Mouse (Mus musculus) embryonic facial prominence, embryonic 12.5 days (tissue): Measurements from ENCODE around the gene Ptges2. TPM values are rescaled to one million over a fixed set of nuclear protein-coding genes. Genes with fewer than 3 reads are reported as not detected.

Experiments used
- ATAC-seq: fragments of 200-750 bp; cut with Nextera tagmentation; 2 replicates; pipeline ENCODE4 v1.8.0; 2017; ENCODE audit not compliant: insufficient number of reproducible peaks, insufficient read depth, low FRiP score, low TSS enrichment
- H3K27ac ChIP-seq: fragments of 300-500 bp; sonication (generic); 2 replicates; pipeline ENCODE4 v1.5.1; 2016; ENCODE audit warnings: mild to moderate bottlenecking
- H3K27me3 ChIP-seq: fragments of 300-500 bp; sonication (generic); 2 replicates; pipeline ENCODE4 v1.6.1; 2016; ENCODE audit warnings: mild to moderate bottlenecking, moderate library complexity
- H3K36me3 ChIP-seq: fragments of 300-500 bp; sonication (generic); 2 replicates; pipeline ENCODE4 v1.6.1; 2016; ENCODE audit warnings: mild to moderate bottlenecking
- H3K4me1 ChIP-seq: fragments of 300-500 bp; sonication (generic); 2 replicates; pipeline ENCODE4 v1.6.1; 2016
- H3K4me2 ChIP-seq: fragments of 300-500 bp; sonication (generic); replicated peaks from 2 replicates; pipeline ENCODE4 v1.6.1; 2016; ENCODE audit warnings: mild to moderate bottlenecking, moderate library complexity
- H3K4me3 ChIP-seq: fragments of 300-500 bp; sonication (generic); 2 replicates; pipeline ENCODE4 v1.5.1; 2016; ENCODE audit warnings: mild to moderate bottlenecking
- H3K9ac ChIP-seq: fragments of 300-500 bp; sonication (generic); 2 replicates; pipeline ENCODE4 v1.6.1; 2016; ENCODE audit warnings: mild to moderate bottlenecking, moderate library complexity
- H3K9me3 ChIP-seq: fragments of 300-500 bp; sonication (generic); 2 replicates; pipeline ENCODE4 v1.6.1; 2016; ENCODE audit warnings: mild to moderate bottlenecking, moderate library complexity
- WGBS: fragments of 180-500 bp; shearing (Covaris S2); methylation state at CpG from one replicate; pipeline ENCODE4 v1.1.7; 2016; 5-methylcytosine and 5-hydroxymethylcytosine counted together
- polyA plus RNA-seq: library from polyadenylated mRNA; unstranded; fragments of >200 nt; fragmentation: Nextera tagmentation; extraction: Ambion mirVana; gene quantifications from 2 replicates; pipeline ENCODE4 v1.2.1, GENCODE M21; 2016

Gene Ptges2
- polyA plus RNA-seq, 1 experiment from 2014 or later = 36.1 TPM

GRCm38 (mm10) chr2:32396695-32397094, 999 bp downstream of the Ptges2 start:
- WGBS = under 1% methylated on average over 15 of the region's 15 CpGs
- H3K4me2 ChIP-seq = peak overlapping the region; percentile 74
- H3K36me3 ChIP-seq = peaks cover 26% of the 10 kb centered on the region
- H3K9ac ChIP-seq = peak overlapping the region; percentile 85
- no peak for ATAC-seq
- no peaks in the 10 kb centered on the region for H3K27me3 ChIP-seq
- peaks cover 11% of the 10 kb centered on the region for H3K4me1 ChIP-seq
- H3K4me3 ChIP-seq = peak overlapping the region; percentile 95
- H3K27ac ChIP-seq = peak overlapping the region; percentile 86; the same call in 1 of the 2 replicates
- H3K9me3 ChIP-seq = no peaks in the 10 kb centered on the region

- H3K4me2 ChIP-seq = no peak overlapping the region
- no peaks in the 10 kb centered on the region for H3K27me3 ChIP-seq
- no peaks in the 10 kb centered on the region for H3K9me3 ChIP-seq
- H3K36me3 ChIP-seq = peaks cover 33% of the 10 kb centered on the region
- H3K4me3 ChIP-seq = no peak overlapping the region
- H3K9ac ChIP-seq = no peak overlapping the region
- 15% methylated on average over 2 of the region's 2 CpGs for WGBS
- no peak overlapping the region for H3K27ac ChIP-seq
- peaks cover 12% of the 10 kb centered on the region for H3K4me1 ChIP-seq
- ATAC-seq = no peak
Observed at GRCm38 (mm10) chr2:32404663-32405062, 9.0 kb downstream of the Ptges2 start.

DNA sequence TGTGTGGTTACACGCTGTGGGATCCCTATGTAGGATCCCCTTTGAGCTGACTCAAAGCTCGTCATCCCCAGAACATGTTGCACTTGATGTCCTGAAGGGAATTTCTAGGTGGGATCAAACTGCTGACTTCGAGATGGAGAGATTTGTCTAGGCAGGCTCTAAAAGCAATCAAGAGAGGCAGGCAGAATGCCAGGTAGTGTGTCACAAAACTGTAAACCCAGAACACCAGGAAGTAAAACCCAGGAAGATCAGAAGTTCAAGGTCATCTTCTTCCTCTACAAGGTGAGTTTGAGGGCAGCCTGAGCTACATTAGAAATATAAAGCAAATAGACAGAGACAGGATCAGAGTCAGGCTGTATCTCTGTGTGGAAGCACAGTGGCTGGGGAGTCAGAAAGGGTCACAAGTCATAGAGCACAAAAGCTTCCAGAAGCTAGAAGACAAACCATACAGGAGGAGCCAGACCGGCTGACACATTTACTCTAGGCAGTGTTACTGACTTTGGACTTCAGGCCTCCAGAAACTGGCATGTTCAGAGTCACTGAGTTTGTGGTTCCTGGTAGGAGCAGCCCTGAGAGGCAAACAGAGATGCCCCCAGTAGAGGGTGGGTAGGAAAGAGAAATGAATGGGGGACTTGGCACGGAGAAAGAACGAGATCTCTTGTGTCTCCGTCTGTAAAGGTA, 11.6 kb downstream of the Ptges2 start:
- Histone ChIP-seq H3K4me1 (peaks cover 16% of the 10 kb centered on the region), H3K4me3 (no peak overlapping the region), H3K9ac (no peak overlapping the region), H3K36me3 (peaks cover 8% of the 10 kb centered on the region), H3K9me3 (no peaks in the 10 kb centered on the region), H3K27ac (peak overlapping the region; percentile 41; the same call in 1 of the 2 replicates), H3K27me3 (no peaks in the 10 kb centered on the region), H3K4me2 (no peak overlapping the region)
- no peak for ATAC-seq
- WGBS = 78% methylated on average over 7 of the region's 7 CpGs

- Histone ChIP-seq H3K4me3 (no peak overlapping the region), H3K27ac (peak overlapping the region; percentile 86), H3K9me3 (no peaks in the 10 kb centered on the region), H3K27me3 (no peaks in the 10 kb centered on the region), H3K9ac (peak overlapping the region; percentile 21), H3K4me2 (0 out of 2 replicates have a peak overlapping the region, but pooled peaks have one; percentile 6), H3K36me3 (0 out of 2 replicates have a peak, but pooled peaks cover 2% of the 10 kb centered on the region), H3K4me1 (peaks cover 16% of the 10 kb centered on the region)
- ATAC-seq = 0 out of 2 replicates have a peak, but pooled peaks have one; percentile 19
- WGBS = 30% methylated on average over 25 of the region's 25 CpGs
Observed at GRCm38 (mm10) chr2:32408429-32409424, 13.0 kb downstream of the Ptges2 start.

GRCm38 (mm10) chr2:32411407-32411806, 15.7 kb downstream of the Ptges2 start:
- H3K4me2 ChIP-seq = no peak overlapping the region
- H3K36me3 ChIP-seq = peaks cover 29% of the 10 kb centered on the region
- H3K9me3 ChIP-seq = no peaks in the 10 kb centered on the region
- ATAC-seq = no peak
- H3K27ac ChIP-seq = no peak overlapping the region
- H3K9ac ChIP-seq = no peak overlapping the region
- 85% methylated on average over 7 of the region's 7 CpGs for WGBS
- H3K4me3 ChIP-seq = no peak overlapping the region
- no peaks in the 10 kb centered on the region for H3K27me3 ChIP-seq
- peaks cover 16% of the 10 kb centered on the region for H3K4me1 ChIP-seq

- Histone ChIP-seq H3K4me1 (peaks cover 16% of the 10 kb centered on the region), H3K4me3 (no peak overlapping the region), H3K36me3 (peaks cover 43% of the 10 kb centered on the region), H3K4me2 (no peak overlapping the region), H3K27me3 (no peaks in the 10 kb centered on the region), H3K9ac (no peak overlapping the region), H3K27ac (no peak overlapping the region), H3K9me3 (no peaks in the 10 kb centered on the region)
- WGBS = 84% methylated on average over 6 of the region's 6 CpGs
- ATAC-seq = no peak
Observed at GRCm38 (mm10) chr2:32412742-32413531, 17.2 kb downstream of the Ptges2 start.

DNA sequence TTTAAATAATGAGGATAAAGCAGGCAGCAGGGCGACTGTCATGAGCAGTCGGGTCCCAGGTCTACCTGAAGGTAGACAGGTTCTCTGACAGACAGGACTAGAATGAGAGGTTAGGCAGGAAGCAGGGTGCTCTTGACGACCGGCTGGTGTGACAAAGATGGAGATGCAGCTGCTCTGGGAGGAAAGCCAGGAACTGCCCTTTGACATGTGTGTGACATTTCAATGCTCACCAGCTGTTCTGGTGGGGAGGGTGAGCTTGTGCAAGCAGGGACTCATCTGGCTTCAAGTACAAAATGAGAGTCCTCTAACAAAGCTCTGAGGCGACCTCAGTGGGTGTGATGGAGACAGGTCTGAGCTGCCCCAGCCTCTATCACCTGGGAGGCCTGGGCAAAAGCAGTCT, 18.2 kb downstream of the Ptges2 start:
- Histone ChIP-seq H3K9me3 (no peaks in the 10 kb centered on the region), H3K9ac (no peak overlapping the region), H3K27me3 (no peaks in the 10 kb centered on the region), H3K27ac (no peak overlapping the region), H3K4me1 (peaks cover 12% of the 10 kb centered on the region), H3K4me3 (no peak overlapping the region), H3K4me2 (no peak overlapping the region), H3K36me3 (peaks cover 53% of the 10 kb centered on the region)
- ATAC-seq = no peak
- 48% methylated on average over 5 of the region's 5 CpGs for WGBS

- 91% methylated on average over 12 of the region's 12 CpGs for WGBS
- Histone ChIP-seq H3K27ac (no peak overlapping the region), H3K4me1 (peaks cover 7% of the 10 kb centered on the region; the same call in 1 of the 2 replicates), H3K4me3 (no peak overlapping the region), H3K4me2 (no peak overlapping the region), H3K27me3 (no peaks in the 10 kb centered on the region), H3K9me3 (no peaks in the 10 kb centered on the region), H3K9ac (no peak overlapping the region), H3K36me3 (peaks cover 72% of the 10 kb centered on the region)
- ATAC-seq = no peak
Observed at GRCm38 (mm10) chr2:32415801-32416200, 20.1 kb downstream of the Ptges2 start.

DNA sequence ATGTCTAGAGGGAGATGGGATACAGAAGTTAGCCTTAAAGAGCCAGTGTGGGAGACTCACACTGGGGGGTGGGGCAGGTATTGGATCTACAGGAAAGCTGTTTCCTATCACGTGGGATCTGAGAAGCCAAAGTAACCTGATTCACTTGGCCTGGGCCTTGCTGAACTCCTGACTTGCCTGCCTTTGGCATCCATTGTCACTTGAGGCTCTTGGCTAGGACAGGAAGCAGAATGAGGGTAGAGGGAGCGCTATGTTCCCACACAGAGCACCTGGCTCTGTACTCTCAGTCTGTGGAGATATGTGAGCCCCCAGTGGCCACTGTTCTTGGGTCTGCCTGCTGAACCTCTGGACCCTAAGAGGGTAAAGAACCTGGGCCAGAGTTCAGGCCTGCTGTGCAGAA, 20.9 kb downstream of the Ptges2 start:
- peaks cover 5% of the 10 kb centered on the region; the same call in 1 of the 2 replicates for H3K4me1 ChIP-seq
- H3K9me3 ChIP-seq = no peaks in the 10 kb centered on the region
- no peak overlapping the region for H3K27ac ChIP-seq
- ATAC-seq = no peak
- WGBS = 67% methylated on average over 2 of the region's 2 CpGs
- no peaks in the 10 kb centered on the region for H3K27me3 ChIP-seq
- peaks cover 76% of the 10 kb centered on the region for H3K36me3 ChIP-seq
- no peak overlapping the region for H3K9ac ChIP-seq
- no peak overlapping the region for H3K4me3 ChIP-seq
- no peak overlapping the region for H3K4me2 ChIP-seq

DNA sequence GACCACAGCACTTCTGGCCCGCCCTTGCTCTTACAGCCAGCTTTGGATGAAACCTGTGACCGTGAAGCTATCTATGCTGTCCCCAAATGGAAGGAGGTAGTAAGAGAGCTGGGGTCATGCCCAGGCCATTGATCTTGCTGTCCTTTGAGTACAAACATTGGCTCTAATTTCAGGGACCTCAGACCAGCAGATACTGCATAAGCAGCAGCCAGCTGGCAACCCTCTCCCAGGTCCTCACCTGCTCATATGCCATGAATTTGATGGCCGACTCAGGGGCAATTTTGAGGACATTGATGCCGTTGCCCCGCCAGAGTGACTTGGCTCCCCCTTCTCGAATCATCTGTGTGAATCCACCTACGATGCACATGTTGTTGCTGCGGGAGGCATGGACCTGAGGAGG, 21.8 kb downstream of the Ptges2 start:
- H3K9me3 ChIP-seq = no peaks in the 10 kb centered on the region
- H3K4me1 ChIP-seq = peaks cover 5% of the 10 kb centered on the region; the same call in 1 of the 2 replicates
- peaks cover 76% of the 10 kb centered on the region for H3K36me3 ChIP-seq
- H3K27ac ChIP-seq = no peak overlapping the region
- no peaks in the 10 kb centered on the region for H3K27me3 ChIP-seq
- ATAC-seq = no peak
- H3K9ac ChIP-seq = no peak overlapping the region
- H3K4me2 ChIP-seq = no peak overlapping the region
- WGBS = 84% methylated on average over 8 of the region's 8 CpGs
- H3K4me3 ChIP-seq = no peak overlapping the region
